Mouse (Mus musculus): Measurements from ENCODE around the gene Fem1a. TPM values are rescaled to one million over a fixed set of nuclear protein-coding genes. Genes with fewer than 3 reads are reported as not detected.
A peak's percentile ranks its signal among the peaks of the same experiment; 100 is the strongest.
"Not testable (repeated sequence)": the region's sequence is repeated elsewhere in the genome, so short reads cannot be mapped to it uniquely, and the experiment has no call there.

Gene Fem1a
- polyA plus RNA-seq, 1 experiment from 2014 or later: 18.0 TPM

DNA sequence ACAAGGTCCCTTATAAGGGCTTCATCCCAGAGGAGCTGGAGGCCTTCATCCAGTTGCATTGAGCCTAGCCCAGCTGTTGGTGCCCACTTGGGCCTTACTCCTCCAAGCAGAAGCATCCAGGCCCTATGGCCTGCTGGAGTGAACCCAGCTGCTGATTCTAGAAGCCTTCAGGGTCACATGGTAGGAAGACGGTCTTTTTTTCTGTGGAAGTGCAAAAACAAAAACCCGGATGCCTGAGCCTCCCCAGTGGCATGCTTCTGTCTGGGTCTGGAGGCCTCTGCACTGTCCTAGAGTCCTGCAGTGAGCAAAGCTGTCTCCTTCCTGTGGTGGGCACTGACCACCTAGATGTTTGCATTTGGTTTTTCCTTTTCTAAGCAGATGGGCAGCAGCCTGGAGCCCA lies 2.2 kb downstream of the Fem1a start:
- not testable (repeated sequence) for H3K27ac ChIP-seq (ENCODE audit: low read depth, low read length); H3K4me1 ChIP-seq (ENCODE audit: control insufficient read depth, insufficient read depth, low read length); H3K9ac ChIP-seq (ENCODE audit: low read length); H3K4me2 ChIP-seq (ENCODE audit: low read length); DNase-seq (ENCODE audit: low spot score); ATAC-seq; H3K4me3 ChIP-seq (ENCODE audit: low read depth, low read length); H3K9me3 ChIP-seq (replicated peaks; ENCODE audit: control insufficient read depth, low read length); H3K27me3 ChIP-seq (replicated peaks; ENCODE audit: control insufficient read depth, insufficient read depth, low read length)
- 79% methylated on average over 2 of the region's 2 CpGs for WGBS
- H3K36me3 ChIP-seq (ENCODE audit: control insufficient read depth, insufficient read depth, low read length): peaks cover 55% of the 10 kb centered on the region

DNA sequence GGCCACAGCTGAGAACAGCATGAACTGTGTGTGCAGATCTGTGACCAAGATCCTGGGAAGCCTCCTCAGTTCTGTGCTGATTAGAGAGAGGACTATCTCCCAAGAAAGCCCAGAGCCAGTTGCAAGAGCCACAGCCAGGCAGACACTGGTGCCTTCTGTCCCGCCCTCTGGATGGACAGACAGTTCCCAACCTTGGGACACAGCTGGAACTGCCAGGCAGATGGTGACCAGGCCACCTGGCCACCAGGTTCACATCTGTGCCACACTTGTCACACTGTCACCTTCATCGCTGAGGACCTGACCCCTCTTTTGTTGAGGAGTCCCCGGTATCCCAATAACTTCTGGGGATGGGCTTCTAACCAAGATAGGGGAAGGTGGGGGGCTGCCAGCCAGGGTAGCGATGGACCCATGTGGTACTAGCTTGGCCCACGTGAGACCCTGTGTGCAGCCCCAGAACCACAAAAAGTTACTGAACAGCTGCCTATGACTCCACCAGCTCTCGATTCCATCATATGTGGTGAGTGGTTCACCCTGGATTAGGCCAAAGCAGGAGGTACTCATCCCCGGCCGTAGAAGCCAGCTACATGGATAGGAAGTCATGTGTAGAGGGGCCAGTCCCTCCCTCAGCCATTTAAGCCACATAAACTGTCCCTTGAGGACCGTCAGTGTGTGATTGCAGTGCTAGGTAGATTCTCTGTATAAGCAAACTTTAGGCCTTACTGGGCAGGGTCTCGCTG lies 2.9 kb downstream of the Fem1a start:
- WGBS: 93% methylated on average over 10 of the region's 10 CpGs
- H3K36me3 ChIP-seq (ENCODE audit: control insufficient read depth, insufficient read depth, low read length): peaks cover 55% of the 10 kb centered on the region
- no peak overlapping the region for H3K27ac ChIP-seq (ENCODE audit: low read depth, low read length)
- no peaks in the 10 kb centered on the region for H3K27me3 ChIP-seq (replicated peaks; ENCODE audit: control insufficient read depth, insufficient read depth, low read length)
- H3K9ac ChIP-seq (ENCODE audit: low read length): no peak overlapping the region
- no peak for ATAC-seq
- no peak overlapping the region for H3K4me2 ChIP-seq (ENCODE audit: low read length)
- H3K9me3 ChIP-seq (replicated peaks; ENCODE audit: control insufficient read depth, low read length): no peaks in the 10 kb centered on the region
- no peak for DNase-seq (ENCODE audit: low spot score)
- no peak overlapping the region for H3K4me3 ChIP-seq (ENCODE audit: low read depth, low read length)
- H3K4me1 ChIP-seq (ENCODE audit: control insufficient read depth, insufficient read depth, low read length): peaks cover 4% of the 10 kb centered on the region

GRCm38 (mm10) chr17:56261166-56261565 lies 4.6 kb downstream of the Fem1a start:
- H3K9me3 ChIP-seq (replicated peaks; ENCODE audit: control insufficient read depth, low read length): no peaks in the 10 kb centered on the region
- peaks cover 4% of the 10 kb centered on the region for H3K4me1 ChIP-seq (ENCODE audit: control insufficient read depth, insufficient read depth, low read length)
- peaks cover 63% of the 10 kb centered on the region for H3K36me3 ChIP-seq (ENCODE audit: control insufficient read depth, insufficient read depth, low read length)
- no peak overlapping the region for H3K9ac ChIP-seq (ENCODE audit: low read length)
- ATAC-seq (no peak), DNase-seq (ENCODE audit: low spot score) (no peak)
- no peak overlapping the region for H3K4me3 ChIP-seq (ENCODE audit: low read depth, low read length)
- WGBS: 71% methylated on average over 3 of the region's 3 CpGs
- no peak overlapping the region for H3K4me2 ChIP-seq (ENCODE audit: low read length)
- H3K27ac ChIP-seq (ENCODE audit: low read depth, low read length): no peak overlapping the region
- H3K27me3 ChIP-seq (replicated peaks; ENCODE audit: control insufficient read depth, insufficient read depth, low read length): no peaks in the 10 kb centered on the region

- Histone ChIP-seq H3K4me2 (ENCODE audit: low read length) (no peak overlapping the region), H3K27ac (ENCODE audit: low read depth, low read length) (no peak overlapping the region), H3K9me3 (replicated peaks; ENCODE audit: control insufficient read depth, low read length) (no peaks in the 10 kb centered on the region), H3K4me3 (ENCODE audit: low read depth, low read length) (no peak overlapping the region), H3K36me3 (ENCODE audit: control insufficient read depth, insufficient read depth, low read length) (peaks cover 63% of the 10 kb centered on the region), H3K27me3 (replicated peaks; ENCODE audit: control insufficient read depth, insufficient read depth, low read length) (no peaks in the 10 kb centered on the region), H3K9ac (ENCODE audit: low read length) (no peak overlapping the region), H3K4me1 (ENCODE audit: control insufficient read depth, insufficient read depth, low read length) (peaks cover under 1% of the 10 kb centered on the region)
- no peak for DNase-seq (ENCODE audit: low spot score)
- WGBS: 90% methylated on average over 3 of the region's 3 CpGs
- no peak for ATAC-seq
These were observed 6.1 kb downstream of the Fem1a start for GRCm38 (mm10) chr17:56262645-56263094.

- Histone ChIP-seq H3K4me1 (ENCODE audit: control insufficient read depth, insufficient read depth, low read length) (no peaks in the 10 kb centered on the region; the same call in 1 of the 2 replicates), H3K4me2 (ENCODE audit: low read length) (no peak overlapping the region), H3K36me3 (ENCODE audit: control insufficient read depth, insufficient read depth, low read length) (peaks cover 51% of the 10 kb centered on the region), H3K9ac (ENCODE audit: low read length) (no peak overlapping the region), H3K27ac (ENCODE audit: low read depth, low read length) (no peak overlapping the region), H3K9me3 (replicated peaks; ENCODE audit: control insufficient read depth, low read length) (no peaks in the 10 kb centered on the region), H3K4me3 (ENCODE audit: low read depth, low read length) (no peak overlapping the region), H3K27me3 (replicated peaks; ENCODE audit: control insufficient read depth, insufficient read depth, low read length) (no peaks in the 10 kb centered on the region)
- ATAC-seq: peak; percentile 73; the same call in 1 of the 2 replicates
- WGBS: 18% methylated on average over 8 of the region's 8 CpGs
- DNase-seq (ENCODE audit: low spot score): peak; percentile 86
These were observed 7.4 kb downstream of the Fem1a start for GRCm38 (mm10) chr17:56264020-56264419.

GRCm38 (mm10) chr17:56265011-56265410 lies 8.4 kb downstream of the Fem1a start:
- no peak for DNase-seq (ENCODE audit: low spot score)
- Histone ChIP-seq H3K4me3 (ENCODE audit: low read depth, low read length) (no peak overlapping the region), H3K4me2 (ENCODE audit: low read length) (no peak overlapping the region), H3K4me1 (ENCODE audit: control insufficient read depth, insufficient read depth, low read length) (no peaks in the 10 kb centered on the region), H3K36me3 (ENCODE audit: control insufficient read depth, insufficient read depth, low read length) (peaks cover 41% of the 10 kb centered on the region), H3K27ac (ENCODE audit: low read depth, low read length) (no peak overlapping the region), H3K9ac (ENCODE audit: low read length) (no peak overlapping the region), H3K27me3 (replicated peaks; ENCODE audit: control insufficient read depth, insufficient read depth, low read length) (no peaks in the 10 kb centered on the region), H3K9me3 (replicated peaks; ENCODE audit: control insufficient read depth, low read length) (no peaks in the 10 kb centered on the region)
- 98% methylated on average over 4 of the region's 4 CpGs for WGBS
- ATAC-seq: no peak

DNA sequence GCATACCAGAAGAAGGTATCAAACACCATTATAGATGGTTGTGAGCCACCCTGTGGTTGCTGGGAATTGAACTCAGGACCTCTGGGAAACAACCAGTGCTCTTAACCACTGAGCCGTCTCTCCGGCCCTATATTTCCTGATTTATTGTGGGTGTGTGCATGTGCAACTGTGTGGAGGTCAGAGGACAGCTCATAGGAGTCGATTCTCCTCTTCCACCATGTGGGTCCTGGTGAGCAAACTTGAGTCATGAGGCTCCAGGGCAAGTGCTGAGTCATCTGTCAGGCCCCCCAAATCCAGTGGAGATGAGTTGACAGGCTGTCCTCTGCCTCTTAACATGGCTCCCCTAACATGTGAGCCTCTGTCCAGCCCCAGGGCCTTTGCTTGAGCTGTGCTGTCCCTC lies 9.3 kb downstream of the Fem1a start:
- ATAC-seq (no peak), DNase-seq (ENCODE audit: low spot score) (no peak)
- Histone ChIP-seq H3K4me1 (ENCODE audit: control insufficient read depth, insufficient read depth, low read length) (no peaks in the 10 kb centered on the region), H3K9ac (ENCODE audit: low read length) (no peak overlapping the region), H3K4me3 (ENCODE audit: low read depth, low read length) (no peak overlapping the region), H3K36me3 (ENCODE audit: control insufficient read depth, insufficient read depth, low read length) (peaks cover 33% of the 10 kb centered on the region), H3K9me3 (replicated peaks; ENCODE audit: control insufficient read depth, low read length) (no peaks in the 10 kb centered on the region), H3K27ac (ENCODE audit: low read depth, low read length) (no peak overlapping the region), H3K4me2 (ENCODE audit: low read length) (no peak overlapping the region), H3K27me3 (replicated peaks; ENCODE audit: control insufficient read depth, insufficient read depth, low read length) (no peaks in the 10 kb centered on the region)
- WGBS: 91% methylated on average over 3 of the region's 3 CpGs

DNA sequence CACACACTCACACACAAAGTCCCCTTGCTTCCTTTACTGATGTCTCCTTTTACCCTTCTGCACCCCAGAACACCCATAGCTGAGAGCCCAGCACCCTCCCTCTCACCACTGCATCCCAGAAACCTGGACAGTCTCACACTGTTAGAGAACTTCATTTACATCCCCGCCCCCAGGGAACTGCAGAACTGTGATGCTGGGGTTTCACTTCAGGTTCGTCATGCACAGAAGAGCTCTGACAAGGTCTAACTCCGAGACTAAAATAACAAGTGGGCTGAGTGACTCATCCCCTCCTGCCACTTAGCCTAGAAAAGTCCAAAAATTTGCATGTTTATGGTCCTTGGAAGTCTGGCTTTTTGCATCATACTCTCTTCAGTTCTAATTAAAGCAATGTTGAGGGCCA lies 9.7 kb downstream of the Fem1a start:
- H3K4me2 ChIP-seq (ENCODE audit: low read length): no peak overlapping the region
- H3K27me3 ChIP-seq (replicated peaks; ENCODE audit: control insufficient read depth, insufficient read depth, low read length): no peaks in the 10 kb centered on the region
- ATAC-seq (no peak), DNase-seq (ENCODE audit: low spot score) (no peak)
- 63% methylated on average over 3 of the region's 3 CpGs for WGBS
- no peak overlapping the region for H3K4me3 ChIP-seq (ENCODE audit: low read depth, low read length)
- H3K9me3 ChIP-seq (replicated peaks; ENCODE audit: control insufficient read depth, low read length): no peaks in the 10 kb centered on the region
- no peaks in the 10 kb centered on the region for H3K4me1 ChIP-seq (ENCODE audit: control insufficient read depth, insufficient read depth, low read length)
- H3K9ac ChIP-seq (ENCODE audit: low read length): no peak overlapping the region
- H3K27ac ChIP-seq (ENCODE audit: low read depth, low read length): no peak overlapping the region
- peaks cover 29% of the 10 kb centered on the region for H3K36me3 ChIP-seq (ENCODE audit: control insufficient read depth, insufficient read depth, low read length)

GRCm38 (mm10) chr17:56269153-56269630 lies 12.6 kb downstream of the Fem1a start:
- Histone ChIP-seq H3K4me1 (ENCODE audit: control insufficient read depth, insufficient read depth, low read length) (no peaks in the 10 kb centered on the region), H3K27ac (ENCODE audit: low read depth, low read length) (0 out of 2 replicates have a peak overlapping the region, but pooled peaks have one; percentile 15), H3K36me3 (ENCODE audit: control insufficient read depth, insufficient read depth, low read length) (peaks cover 8% of the 10 kb centered on the region; the same call in 1 of the 2 replicates), H3K9ac (ENCODE audit: low read length) (peak overlapping the region; percentile 40), H3K4me2 (ENCODE audit: low read length) (peak overlapping the region; percentile 42), H3K4me3 (ENCODE audit: low read depth, low read length) (peak overlapping the region; percentile 21), H3K27me3 (replicated peaks; ENCODE audit: control insufficient read depth, insufficient read depth, low read length) (no peaks in the 10 kb centered on the region), H3K9me3 (replicated peaks; ENCODE audit: control insufficient read depth, low read length) (no peaks in the 10 kb centered on the region)
- ATAC-seq (peak; percentile 87), DNase-seq (ENCODE audit: low spot score) (peak; percentile 93)
- 23% methylated on average over 12 of the region's 12 CpGs for WGBS

Data from forebrain, embryonic 14.5 days (tissue).